Comparison of ENCODE assay signal across 8 mouse cellular contexts in the genomic region with DNA sequence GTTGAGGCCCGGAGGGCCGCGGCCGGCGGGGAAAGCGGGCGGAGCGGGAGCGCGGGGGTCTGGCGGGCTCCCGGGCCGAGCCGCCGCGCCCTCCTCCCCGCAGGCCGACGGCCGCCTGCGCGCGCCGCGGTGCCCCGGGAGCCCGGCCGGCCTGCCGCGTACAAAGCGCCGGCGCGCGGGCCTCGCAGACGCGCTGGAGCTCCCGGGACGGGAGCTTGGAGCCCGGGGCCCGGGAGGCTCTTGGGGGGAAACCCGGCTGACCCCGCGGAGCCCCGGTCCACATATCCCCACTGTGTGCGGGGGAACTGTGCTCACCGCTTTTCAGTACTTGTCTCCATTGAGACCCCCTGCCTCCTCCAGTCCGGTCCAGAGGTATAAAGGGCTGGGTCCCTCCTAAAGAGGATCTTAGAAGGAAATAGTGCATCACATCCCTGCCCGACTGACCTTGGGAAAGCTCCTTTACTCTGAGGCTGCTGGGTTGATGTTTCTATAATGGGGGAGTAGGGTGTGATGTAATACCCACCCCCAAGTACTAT. TPM values are rescaled to one million over a fixed set of nuclear protein-coding genes. Genes with fewer than 3 reads are reported as not detected.
DNase-seq lines count a peak whose midpoint lies in the region; ATAC-seq and TF ChIP-seq lines count a peak whose summit lies in the region.

No protein-coding gene starts in this region.

- no peaks in the 10 kb centered on the region for H3K27me3 ChIP-seq in kidney, embryonic 16.5 days (ENCODE audit: insufficient read depth, low read length)
- no peaks in the 10 kb centered on the region for H3K27me3 ChIP-seq in midbrain, embryonic 10.5 days (ENCODE audit: low read depth, poor library complexity, severe bottlenecking)

- TF ChIP-seq POLR2A in cortical plate, adult 2 months (IDR thresholded peaks at IDR 0.05; ENCODE audit: extremely low read depth, insufficient read depth, low read length), result no peak

- ATAC-seq in frontal cortex, adult (ENCODE audit: low TSS enrichment), result peak; percentile 60
- peak; percentile 47; the same call in 1 of the 2 replicates for ATAC-seq in kidney, embryonic 16.5 days (ENCODE audit: low FRiP score, low TSS enrichment)

- peak overlapping the region; percentile 84 to 94 for H3K4me3 ChIP-seq in ES-E14 (ENCODE audit: insufficient read depth in 1 of 2, low read depth in 1 of 2, low read length in 2 of 2, poor library complexity in 1 of 2, severe bottlenecking in 1 of 2)
- H3K4me3 ChIP-seq in cortical plate, adult 2 months (ENCODE audit: insufficient read depth, low read length), result peak overlapping the region; percentile 71
- H3K4me3 ChIP-seq in kidney, embryonic 16.5 days (ENCODE audit: low read length), result peak overlapping the region; percentile 85
- peak overlapping the region; percentile 92 for H3K4me3 ChIP-seq in midbrain, embryonic 10.5 days

- peak overlapping the region; percentile 92 for H3K9ac ChIP-seq in ES-E14 (ENCODE audit: insufficient read depth, low read depth, low read length, poor library complexity, severe bottlenecking)
- H3K9ac ChIP-seq in kidney, embryonic 16.5 days (replicated peaks; ENCODE audit: low read length), result peak overlapping the region; percentile 97

- no peaks in the 10 kb centered on the region for H3K36me3 ChIP-seq in ES-E14 (ENCODE audit: control insufficient read depth, insufficient read depth, low read length, poor library complexity, severe bottlenecking)
- H3K36me3 ChIP-seq in kidney, embryonic 16.5 days (ENCODE audit: insufficient read depth, low read length), result no peaks in the 10 kb centered on the region
- peaks cover 6% of the 10 kb centered on the region; the same call in 1 of the 2 replicates for H3K36me3 ChIP-seq in midbrain, embryonic 10.5 days

- H3K4me2 ChIP-seq in kidney, embryonic 16.5 days (replicated peaks; ENCODE audit: low read depth, low read length), result peak overlapping the region; percentile 58

- H3K4me1 ChIP-seq in ES-E14 (ENCODE audit: control insufficient read depth in 2 of 2, insufficient read depth in 2 of 2, low read length in 2 of 2, poor library complexity in 1 of 2), result peaks cover 14 to 22% of the 10 kb centered on the region in 2 experiments
- H3K4me1 ChIP-seq in cortical plate, adult 2 months (ENCODE audit: control insufficient read depth, insufficient read depth, low read length), result peaks cover 3% of the 10 kb centered on the region; the same call in 1 of the 2 replicates
- peaks cover 29% of the 10 kb centered on the region for H3K4me1 ChIP-seq in kidney, embryonic 16.5 days (ENCODE audit: insufficient read depth, low read length)
- H3K4me1 ChIP-seq in midbrain, embryonic 10.5 days, result peaks cover 55% of the 10 kb centered on the region

- in situ Hi-C loops in ES-E14 (cut with MboI; ENCODE audit: low sequenced_read_pairs in 2 of 2, unreplicated experiment in 2 of 2), result no loop called here

- peak overlapping the region; percentile 78; the same call in 1 of the 2 replicates for H3K27ac ChIP-seq in ES-E14 (ENCODE audit: insufficient read depth, low read depth, low read length, poor library complexity, severe bottlenecking)
- H3K27ac ChIP-seq in cortical plate, adult 2 months (ENCODE audit: insufficient read depth, low read length), result peak overlapping the region; percentile 87
- peak overlapping the region; percentile 92 for H3K27ac ChIP-seq in kidney, embryonic 16.5 days (ENCODE audit: low read length)
- H3K27ac ChIP-seq in midbrain, embryonic 10.5 days (replicated peaks), result peak overlapping the region; percentile 99

- under 1% methylated on average over 20 of the region's 50 CpGs for WGBS in kidney, embryonic 16.5 days
- 2% methylated on average over 37 of the region's 50 CpGs for WGBS in midbrain, embryonic 10.5 days

- DNase-seq in frontal cortex, postnatal 14 days (ENCODE audit: low spot score in 2 of 2), result no peak
- no peak for DNase-seq in ES-E14 (ENCODE audit: low read depth, low spot score)
- DNase-seq in heart, adult 9 months (ENCODE audit: low spot score in 2 of 2), result peak; percentile 16 to 25
- DNase-seq in midbrain, embryonic 10.5 days (ENCODE audit: low spot score), result peak; percentile 67
- peak; percentile 47 for DNase-seq in telencephalon, adult 2 months (ENCODE audit: low read depth, low spot score)

- no peak for TF ChIP-seq CTCF in cortical plate, adult 2 months (IDR thresholded peaks at IDR 0.05; ENCODE audit: extremely low read depth, insufficient read depth, low read length)

- H3K9me3 ChIP-seq in ES-E14 (ENCODE audit: control insufficient read depth, insufficient read depth, low read depth, low read length), result no peaks in the 10 kb centered on the region
- H3K9me3 ChIP-seq in kidney, embryonic 16.5 days (ENCODE audit: low read length), result no peaks in the 10 kb centered on the region
- H3K9me3 ChIP-seq in midbrain, embryonic 10.5 days (replicated peaks), result no peaks in the 10 kb centered on the region

TF ChIP-seq in ES-E14, 5 proteins besides CTCF, POLR2A, EP300 and RAD21:
- TF ChIP-seq ZC3H11A (IDR thresholded peaks at IDR 0.05; ENCODE audit: borderline replicate concordance, low read depth, low read length), result no peak
- 0 out of 2 replicates have a peak, but pooled peaks have one; percentile 54 for TF ChIP-seq HCFC1 (IDR thresholded peaks at IDR 0.05; ENCODE audit: borderline replicate concordance, insufficient read depth, low read length)

RNA-seq across cellular contexts. Expression of gene Msantd3, which starts 0.9 kb away (rescaled TPM):
- total RNA-seq in ES-E14 (2012; rRNA removed), result 34.4 and 41.7 TPM in 2 replicates
- polyA plus RNA-seq in cortical plate, adult 2 months (2012; rRNA removed), result 23.6 and 23.9 TPM in 2 replicates
- polyA plus RNA-seq in kidney, embryonic 16.5 days (2015; fragmentation: Nextera tagmentation; extraction: Ambion mirVana), result 28.8 and 29.5 TPM in 2 replicates
- polyA plus RNA-seq in midbrain, embryonic 10.5 days (2016; fragmentation: Nextera tagmentation; extraction: Ambion mirVana), result 69.1 and 71.2 TPM in 2 replicates

RNA-seq across cellular contexts. Expression of gene Tmeff1, which starts 44.3 kb away (rescaled TPM):
- total RNA-seq in ES-E14 (2012; rRNA removed), result 257 and 333 TPM in 2 replicates
- 99.5 and 106 TPM in 2 replicates for polyA plus RNA-seq in cortical plate, adult 2 months (2012; rRNA removed)
- 10.4 and 19.8 TPM in 2 replicates for polyA plus RNA-seq in kidney, embryonic 16.5 days (2015; fragmentation: Nextera tagmentation; extraction: Ambion mirVana)
- 90.3 and 136 TPM in 2 replicates for polyA plus RNA-seq in midbrain, embryonic 10.5 days (2016; fragmentation: Nextera tagmentation; extraction: Ambion mirVana)

Comparison
In these comparisons a context has a peak if more than half of its experiments do, and no peak if none do; other contexts are left out.
1. DNase-seq: peak in heart, adult 9 months (2 of 2), midbrain, embryonic 10.5 days (single experiment) and telencephalon, adult 2 months (single experiment); none in frontal cortex, postnatal 14 days (0 of 2) and ES-E14 (single experiment).
2. Peak in every context shown above with its lines, with median percentiles within 50 percentile points of each other: H3K27ac ChIP-seq and H3K4me3 ChIP-seq.